Comparison of ENCODE assay signal across 9 mouse cellular contexts in the genomic region with DNA sequence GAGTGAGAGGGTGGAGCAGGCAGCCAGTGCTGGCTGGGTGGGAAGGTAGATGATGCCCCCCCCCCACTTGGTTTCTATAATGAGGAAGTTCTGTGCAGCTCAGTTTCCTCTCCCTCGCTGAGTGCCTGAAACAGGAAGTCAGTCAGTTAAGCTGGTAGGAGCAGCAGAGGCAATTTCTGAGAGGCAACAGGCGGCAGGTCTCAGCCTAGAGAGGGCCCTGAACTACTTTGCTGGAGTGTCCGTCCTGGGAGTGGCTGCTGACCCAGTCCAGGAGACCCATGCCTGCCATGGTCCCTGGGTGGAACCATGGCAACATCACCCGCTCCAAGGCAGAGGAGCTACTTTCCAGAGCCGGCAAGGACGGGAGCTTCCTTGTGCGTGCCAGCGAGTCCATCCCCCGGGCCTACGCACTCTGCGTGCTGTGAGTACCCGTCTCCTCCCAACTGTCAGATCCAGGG. TPM values are rescaled to one million over a fixed set of nuclear protein-coding genes. Genes with fewer than 3 reads are reported as not detected.
DNase-seq lines count a peak whose midpoint lies in the region; ATAC-seq lines count a peak whose summit lies in the region.
"Had no signal": no experiment of that assay in that cellular context is flagged by ENCODE, and none has a peak within 500 bp of the region (broad histone marks: within the 10 kb centered on the region; RNA-seq: fewer than 3 reads in every experiment).

A gene (plus strand): TSS at position 102 of the 458 bp plus-strand sequence.

- ATAC-seq in common myeloid progenitor, adult 5-6 weeks (replicated peaks; ENCODE audit: low read depth, poor library complexity, severe bottlenecking), result peak; percentile 66

- H3K4me3 ChIP-seq in macrophage (ENCODE audit: inconsistent target), result peak within 1 kb of the TSS; percentile 80
- H3K4me3 ChIP-seq: neural tube, embryonic 12.5 days had no signal

- WGBS in macrophage (ENCODE audit: missing documents), result under 1% methylated on average over 12 of the region's 12 CpGs

- H3K36me3 ChIP-seq in macrophage (ENCODE audit: inconsistent target), result no peaks in the 10 kb centered on the region
- H3K36me3 ChIP-seq: neural tube, embryonic 12.5 days had no signal

- DNase-seq in frontal cortex, adult 2 months (ENCODE audit: extremely low spot score in 1 of 2, low spot score in 1 of 2), result no peak
- no peak for DNase-seq in frontal cortex, postnatal 10 days (ENCODE audit: low spot score in 2 of 2)
- peak; percentile 24 for DNase-seq in heart, postnatal 4 days
- DNase-seq in left cerebral cortex, adult 8-10 months (ENCODE audit: low spot score in 2 of 2), result no peak
- peak; percentile 75 for DNase-seq in thymus, postnatal 14 days
- DNase-seq in frontal cortex, postnatal 14 days (ENCODE audit: low spot score in 2 of 2), result no peak

- peaks cover 50% of the 10 kb centered on the region for H3K79me2 ChIP-seq in macrophage (ENCODE audit: inconsistent target)

- H3K27ac ChIP-seq in macrophage, result peak within 1 kb of the TSS; percentile 100
- H3K27ac ChIP-seq: neural tube, embryonic 12.5 days had no signal

RNA-seq across cellular contexts. Expression of the gene that starts here (rescaled TPM):
- 13.1 and 19.8 TPM in 2 replicates for polyA plus RNA-seq in frontal cortex, adult 2 months (2012; rRNA removed)
- 71.7 and 87.7 TPM in 2 replicates for total RNA-seq in common myeloid progenitor, adult 5-6 weeks (2017)
- total RNA-seq in heart, postnatal 4 days (2021), result 10 to 100 TPM; 10.7 to 15.6 TPM
- total RNA-seq in left cerebral cortex, adult 8-10 months (2022), result 10 to 100 TPM; 21.6 to 40.6 (median 29.6) TPM
- 100 to 1,000 TPM in 23 of 26 experiments, 10 to 100 TPM in 3; 27.7 to 953 (median 662) TPM for total RNA-seq in macrophage (2018; cell fraction: chromatin; rRNA removed)
- 100 to 1,000 TPM in 25 of 26 experiments, 10 to 100 TPM in 1; 98.1 to 214 (median 175) TPM for total RNA-seq in macrophage (2018; cell fraction: cytosol; rRNA removed)
- 100 to 1,000 TPM in 22 of 26 experiments, 10 to 100 TPM in 4; 36.2 to 581 (median 315) TPM for total RNA-seq in macrophage (2018; cell fraction: nucleus; rRNA removed)
- polyA plus RNA-seq in macrophage (2018), result 176 to 213 TPM (median 185 TPM) in 3 replicates

Comparison
In these comparisons a context has a peak if more than half of its experiments do, and no peak if none do; other contexts are left out.
1. DNase-seq: peak in heart, postnatal 4 days (single experiment) and thymus, postnatal 14 days (single experiment); none in frontal cortex, adult 2 months (0 of 2), frontal cortex, postnatal 10 days (0 of 2), left cerebral cortex, adult 8-10 months (0 of 2) and frontal cortex, postnatal 14 days (0 of 2).